Mouse (Mus musculus): ENCODE data around the gene Mesp1. TPM values are rescaled to one million over a fixed set of nuclear protein-coding genes. Genes with fewer than 3 reads are reported as not detected.

The Mesp1 gene
- polyA plus RNA-seq, 1 experiment from 2014 or later: not detected

DNA sequence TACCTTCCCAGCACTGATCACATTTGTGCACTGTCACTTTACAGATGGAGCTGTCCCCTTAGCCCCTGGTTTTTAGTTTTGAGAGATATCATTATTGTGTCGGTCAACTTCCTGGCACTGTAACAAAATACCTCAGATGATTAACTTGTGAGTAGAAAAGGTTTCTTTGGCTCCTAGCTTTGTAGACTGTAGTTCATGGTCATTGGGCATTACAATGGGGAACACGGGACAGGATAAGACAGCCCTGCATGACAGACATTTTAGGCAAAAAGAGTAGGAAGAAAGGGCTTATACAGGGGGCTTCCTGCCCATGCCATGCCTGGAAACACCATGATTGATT, 11.1 kb downstream of the Mesp1 start:
- WGBS: 91% methylated on average over 2 of the region's 2 CpGs
- no peak overlapping the region for H3K4me3 ChIP-seq (ENCODE audit: low read depth, low read length)
- no peak for DNase-seq (ENCODE audit: low spot score)
- ATAC-seq (ENCODE audit: insufficient number of reproducible peaks, low FRiP score, low TSS enrichment, low read depth): no peak
- no peaks in the 10 kb centered on the region for H3K36me3 ChIP-seq (ENCODE audit: control insufficient read depth, insufficient read depth, low read length)
- no peaks in the 10 kb centered on the region for H3K27me3 ChIP-seq (ENCODE audit: control insufficient read depth, insufficient read depth, low read length)
- H3K27ac ChIP-seq (replicated peaks; ENCODE audit: low read depth, low read length): no peak overlapping the region
- H3K4me1 ChIP-seq (ENCODE audit: control insufficient read depth, insufficient read depth, low read length): 0 out of 2 replicates have a peak, but pooled peaks cover 6% of the 10 kb centered on the region
- H3K9me3 ChIP-seq (ENCODE audit: control insufficient read depth, low read length): no peaks in the 10 kb centered on the region
- no peak overlapping the region for H3K9ac ChIP-seq (ENCODE audit: low read length)
- no peak overlapping the region for H3K4me2 ChIP-seq (ENCODE audit: low read depth, severe bottlenecking)

DNA sequence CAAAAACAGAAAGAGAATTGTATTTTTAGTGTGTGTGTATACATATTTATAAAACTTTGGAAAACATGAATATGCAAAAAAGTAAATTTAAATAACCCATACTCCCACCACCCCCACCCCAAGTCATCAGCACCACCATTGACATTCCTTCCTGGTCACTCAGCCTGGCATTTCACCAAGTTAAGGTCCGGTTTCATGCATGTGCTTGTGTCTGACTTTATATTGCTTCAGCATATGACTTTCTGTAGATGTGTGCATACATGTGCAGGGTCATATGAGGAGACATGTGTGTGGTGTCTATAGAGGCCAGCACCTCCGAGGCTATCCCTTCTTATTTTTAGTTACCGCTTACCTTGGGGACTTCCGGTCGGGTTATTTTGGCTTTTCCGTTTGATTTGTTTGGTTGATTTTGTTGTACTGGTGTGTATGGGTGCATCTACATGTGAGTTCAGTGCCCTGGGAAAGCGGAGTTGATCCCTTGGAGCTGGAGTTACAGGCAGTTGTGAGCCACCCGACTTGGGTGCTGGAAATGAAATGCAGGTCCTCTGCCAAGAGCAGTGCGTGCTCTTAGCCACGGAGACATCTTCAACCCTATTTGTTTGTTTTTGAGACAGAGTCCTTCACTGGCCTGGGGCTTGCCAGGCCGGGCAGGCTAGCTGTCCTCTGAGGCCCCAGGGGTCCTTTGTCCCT, 11.6 kb downstream of the Mesp1 start:
- 0 out of 2 replicates have a peak, but pooled peaks cover 6% of the 10 kb centered on the region for H3K4me1 ChIP-seq (ENCODE audit: control insufficient read depth, insufficient read depth, low read length)
- no peak for ATAC-seq (ENCODE audit: insufficient number of reproducible peaks, low FRiP score, low TSS enrichment, low read depth)
- no peak overlapping the region for H3K9ac ChIP-seq (ENCODE audit: low read length)
- no peak for DNase-seq (ENCODE audit: low spot score)
- H3K4me3 ChIP-seq (ENCODE audit: low read depth, low read length): no peak overlapping the region
- no peaks in the 10 kb centered on the region for H3K36me3 ChIP-seq (ENCODE audit: control insufficient read depth, insufficient read depth, low read length)
- H3K27me3 ChIP-seq (ENCODE audit: control insufficient read depth, insufficient read depth, low read length): no peaks in the 10 kb centered on the region
- H3K9me3 ChIP-seq (ENCODE audit: control insufficient read depth, low read length): no peaks in the 10 kb centered on the region
- no peak overlapping the region for H3K27ac ChIP-seq (replicated peaks; ENCODE audit: low read depth, low read length)
- H3K4me2 ChIP-seq (ENCODE audit: low read depth, severe bottlenecking): no peak overlapping the region
- 86% methylated on average over 11 of the region's 11 CpGs for WGBS

DNA sequence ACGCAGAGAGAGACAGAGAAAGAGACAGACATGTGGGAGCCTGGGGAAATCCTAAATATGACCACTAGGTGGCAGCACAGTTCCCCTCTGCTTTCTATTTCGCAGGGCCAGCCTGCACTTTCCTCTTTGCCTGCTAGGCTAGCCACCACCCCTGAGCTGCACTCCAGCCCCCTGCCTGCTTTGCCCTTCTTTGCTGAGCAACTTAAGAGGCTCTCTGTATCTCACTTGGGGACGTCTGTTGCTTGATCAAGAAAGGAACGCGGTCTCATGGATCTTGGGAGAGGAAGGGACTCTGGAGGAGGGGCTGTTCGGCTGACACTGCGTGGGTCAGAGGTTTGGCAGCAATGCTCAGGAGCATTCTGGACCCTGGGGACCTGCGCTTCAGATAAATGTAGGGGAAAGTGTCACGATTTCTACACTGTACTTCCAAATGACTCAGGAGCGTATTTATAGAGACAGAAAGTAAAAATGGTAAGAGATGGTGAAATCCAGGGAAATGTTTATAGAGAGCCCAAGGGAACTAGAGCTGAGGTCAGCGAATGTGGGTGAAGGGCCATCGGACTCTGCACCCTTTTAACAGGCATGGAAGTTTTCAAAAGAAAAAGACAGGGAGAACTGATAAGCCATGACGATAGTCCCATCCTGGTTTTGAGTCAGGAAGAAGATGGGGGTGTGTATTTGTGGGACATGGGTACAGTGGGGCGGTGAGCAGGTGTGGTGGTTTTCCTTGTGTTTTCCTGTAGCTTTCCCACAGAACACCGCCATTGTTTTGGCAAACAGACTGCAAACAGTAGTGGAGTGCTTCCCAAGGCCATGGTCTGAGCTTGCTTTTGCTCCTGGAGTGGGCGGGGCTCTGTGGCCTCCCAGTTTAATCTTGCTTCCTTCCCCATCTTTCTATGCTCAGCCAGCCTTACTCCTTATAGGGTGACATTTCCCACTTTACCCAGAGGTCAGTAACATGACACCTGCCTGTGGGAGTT, 12.7 kb downstream of the Mesp1 start:
- Histone ChIP-seq H3K4me1 (ENCODE audit: control insufficient read depth, insufficient read depth, low read length) (0 out of 2 replicates have a peak, but pooled peaks cover 6% of the 10 kb centered on the region), H3K36me3 (ENCODE audit: control insufficient read depth, insufficient read depth, low read length) (no peaks in the 10 kb centered on the region), H3K9ac (ENCODE audit: low read length) (no peak overlapping the region), H3K27ac (replicated peaks; ENCODE audit: low read depth, low read length) (no peak overlapping the region), H3K4me2 (ENCODE audit: low read depth, severe bottlenecking) (peak overlapping the region; percentile 18; the same call in 1 of the 2 replicates), H3K4me3 (ENCODE audit: low read depth, low read length) (no peak overlapping the region), H3K27me3 (ENCODE audit: control insufficient read depth, insufficient read depth, low read length) (no peaks in the 10 kb centered on the region), H3K9me3 (ENCODE audit: control insufficient read depth, low read length) (no peaks in the 10 kb centered on the region)
- ATAC-seq (ENCODE audit: insufficient number of reproducible peaks, low FRiP score, low TSS enrichment, low read depth): 0 out of 2 replicates have a peak, but pooled peaks have one; percentile 26
- WGBS: 30% methylated on average over 16 of the region's 16 CpGs
- DNase-seq (ENCODE audit: low spot score): peak; percentile 87

DNA sequence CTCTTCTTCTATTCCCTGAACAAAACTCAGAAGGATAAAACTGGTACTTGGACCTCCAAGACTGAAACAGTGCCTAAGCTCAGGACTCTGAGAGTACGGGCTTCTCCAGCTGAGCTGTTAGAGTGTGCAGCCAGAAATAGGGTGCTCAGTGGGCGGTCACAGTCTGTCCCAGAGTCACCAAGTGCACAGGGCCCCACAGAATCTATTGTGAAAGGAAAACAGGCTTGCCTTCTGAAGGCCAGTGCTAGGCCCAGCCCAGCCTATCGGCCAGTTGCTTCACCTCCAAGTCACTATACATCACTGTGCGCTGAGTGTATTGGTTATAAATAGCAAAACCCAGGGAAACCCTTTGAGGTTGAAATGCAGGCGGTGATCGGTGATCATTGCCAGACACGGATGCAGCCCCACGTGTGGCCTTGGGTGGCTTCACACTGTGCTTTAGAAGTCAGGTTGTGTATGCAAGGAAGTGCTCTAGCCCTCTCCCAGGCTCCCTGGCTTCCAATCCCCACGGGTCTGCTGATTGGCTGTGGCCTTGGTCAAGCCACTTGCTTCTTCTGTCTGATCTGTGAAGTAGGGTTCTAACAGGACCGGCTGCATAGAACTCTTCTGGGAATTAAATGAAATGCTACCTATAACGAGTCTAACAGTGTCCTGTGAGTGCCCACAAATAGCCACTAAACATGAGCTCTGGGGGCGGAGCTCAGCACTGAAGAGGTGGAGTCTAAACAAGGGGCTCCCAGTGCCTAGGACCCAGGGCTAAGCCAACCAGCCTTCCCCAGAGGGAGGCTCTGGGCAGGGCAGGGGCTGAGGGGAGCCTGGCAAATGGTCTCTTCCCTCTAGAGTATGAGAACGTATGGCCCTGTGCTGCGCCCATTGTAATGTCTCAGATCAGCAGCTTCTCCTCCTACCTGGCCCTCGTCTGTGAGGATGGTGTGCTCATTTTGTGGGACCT, 21.8 kb downstream of the Mesp1 start:
- H3K27ac ChIP-seq (replicated peaks; ENCODE audit: low read depth, low read length): no peak overlapping the region
- no peak overlapping the region for H3K4me3 ChIP-seq (ENCODE audit: low read depth, low read length)
- WGBS: 30% methylated on average over 15 of the region's 15 CpGs
- no peaks in the 10 kb centered on the region for H3K9me3 ChIP-seq (ENCODE audit: control insufficient read depth, low read length)
- H3K4me1 ChIP-seq (ENCODE audit: control insufficient read depth, insufficient read depth, low read length): no peaks in the 10 kb centered on the region
- H3K36me3 ChIP-seq (ENCODE audit: control insufficient read depth, insufficient read depth, low read length): no peaks in the 10 kb centered on the region
- no peaks in the 10 kb centered on the region for H3K27me3 ChIP-seq (ENCODE audit: control insufficient read depth, insufficient read depth, low read length)
- no peak overlapping the region for H3K9ac ChIP-seq (ENCODE audit: low read length)
- ATAC-seq (ENCODE audit: insufficient number of reproducible peaks, low FRiP score, low TSS enrichment, low read depth): no peak
- DNase-seq (ENCODE audit: low spot score): no peak
- H3K4me2 ChIP-seq (ENCODE audit: low read depth, severe bottlenecking): no peak overlapping the region

GRCm38 (mm10) chr7:79769664-79770063, 23.9 kb downstream of the Mesp1 start:
- H3K4me2 ChIP-seq (ENCODE audit: low read depth, severe bottlenecking): no peak overlapping the region
- H3K27me3 ChIP-seq (ENCODE audit: control insufficient read depth, insufficient read depth, low read length): no peaks in the 10 kb centered on the region
- no peaks in the 10 kb centered on the region for H3K36me3 ChIP-seq (ENCODE audit: control insufficient read depth, insufficient read depth, low read length)
- H3K4me3 ChIP-seq (ENCODE audit: low read depth, low read length): no peak overlapping the region
- no peaks in the 10 kb centered on the region for H3K4me1 ChIP-seq (ENCODE audit: control insufficient read depth, insufficient read depth, low read length)
- 86% methylated on average over 3 of the region's 3 CpGs for WGBS
- no peaks in the 10 kb centered on the region for H3K9me3 ChIP-seq (ENCODE audit: control insufficient read depth, low read length)
- H3K27ac ChIP-seq (replicated peaks; ENCODE audit: low read depth, low read length): no peak overlapping the region
- H3K9ac ChIP-seq (ENCODE audit: low read length): no peak overlapping the region
- DNase-seq (ENCODE audit: low spot score) (no peak), ATAC-seq (ENCODE audit: insufficient number of reproducible peaks, low FRiP score, low TSS enrichment, low read depth) (no peak)

GRCm38 (mm10) chr7:79765991-79766390, 27.6 kb downstream of the Mesp1 start:
- WGBS: 40% methylated on average over 1 of the region's 1 CpGs
- DNase-seq (ENCODE audit: low spot score) (no peak), ATAC-seq (ENCODE audit: insufficient number of reproducible peaks, low FRiP score, low TSS enrichment, low read depth) (no peak)
- Histone ChIP-seq H3K4me3 (ENCODE audit: low read depth, low read length) (no peak overlapping the region), H3K4me2 (ENCODE audit: low read depth, severe bottlenecking) (no peak overlapping the region), H3K36me3 (ENCODE audit: control insufficient read depth, insufficient read depth, low read length) (no peaks in the 10 kb centered on the region), H3K4me1 (ENCODE audit: control insufficient read depth, insufficient read depth, low read length) (no peaks in the 10 kb centered on the region), H3K27me3 (ENCODE audit: control insufficient read depth, insufficient read depth, low read length) (no peaks in the 10 kb centered on the region), H3K9ac (ENCODE audit: low read length) (no peak overlapping the region), H3K9me3 (ENCODE audit: control insufficient read depth, low read length) (no peaks in the 10 kb centered on the region), H3K27ac (replicated peaks; ENCODE audit: low read depth, low read length) (no peak overlapping the region)

GRCm38 (mm10) chr7:79762106-79762505, 31.5 kb downstream of the Mesp1 start:
- DNase-seq (ENCODE audit: low spot score) (no peak), ATAC-seq (ENCODE audit: insufficient number of reproducible peaks, low FRiP score, low TSS enrichment, low read depth) (no peak)
- Histone ChIP-seq H3K4me2 (ENCODE audit: low read depth, severe bottlenecking) (no peak overlapping the region), H3K27me3 (ENCODE audit: control insufficient read depth, insufficient read depth, low read length) (no peaks in the 10 kb centered on the region), H3K4me3 (ENCODE audit: low read depth, low read length) (no peak overlapping the region), H3K36me3 (ENCODE audit: control insufficient read depth, insufficient read depth, low read length) (no peaks in the 10 kb centered on the region), H3K9me3 (ENCODE audit: control insufficient read depth, low read length) (no peaks in the 10 kb centered on the region), H3K9ac (ENCODE audit: low read length) (no peak overlapping the region), H3K4me1 (ENCODE audit: control insufficient read depth, insufficient read depth, low read length) (no peaks in the 10 kb centered on the region), H3K27ac (replicated peaks; ENCODE audit: low read depth, low read length) (no peak overlapping the region)
- 71% methylated on average over 8 of the region's 8 CpGs for WGBS
